Mouse (Mus musculus) CH12.LX (cell line): Measurements from ENCODE around the gene Kcnq4. TPM values are rescaled to one million over a fixed set of nuclear protein-coding genes. Genes with fewer than 3 reads are reported as not detected.
A peak's percentile ranks its signal among the peaks of the same experiment; 100 is the strongest.

Source experiments
- DNase-seq: peaks from one replicate; pipeline ENCODE4 v3.0.0-alpha.2; 2013; ENCODE audit errors: extremely low read depth
- H3K27ac ChIP-seq: 2 replicates; pipeline ENCODE4 v1.5.1; 2012; ENCODE audit warnings: low read depth, mild to moderate bottlenecking, control low read depth, moderate library complexity; ENCODE audit not compliant: insufficient read depth
- H3K27me3 ChIP-seq: replicated peaks from 2 replicates; pipeline ENCODE3; 2012; ENCODE audit warnings: inconsistent platforms
- H3K36me3 ChIP-seq, 2 experiments: replicated peaks in 1 of 2; 2 replicates each; pipeline versions ENCODE3 to v1.6.1; 2012; ENCODE audit warnings: inconsistent platforms in 1 of 2, low read length in 1 of 2, mild to moderate bottlenecking in 1 of 2, mixed read lengths in 1 of 2, moderate library complexity in 1 of 2; ENCODE audit not compliant: control insufficient read depth in 1 of 2, insufficient read depth in 1 of 2
- H3K4me1 ChIP-seq, 2 experiments: 2 replicates each; pipeline ENCODE4 v1.6.1; 2012; ENCODE audit warnings: inconsistent platforms in 1 of 2, moderate library complexity in 1 of 2; ENCODE audit not compliant: insufficient read depth in 2 of 2, control insufficient read depth in 1 of 2
- H3K4me2 ChIP-seq: 2 replicates; pipeline ENCODE4 v1.6.1; 2012; ENCODE audit warnings: low read depth, mild to moderate bottlenecking, control low read depth; ENCODE audit not compliant: poor library complexity, insufficient read depth, severe bottlenecking
- H3K4me3 ChIP-seq, 3 experiments: fragments of 150-350 bp in 1 of 3; sonication (generic) in 1 of 3; replicated peaks in 1 of 3; 2 replicates each; pipeline versions ENCODE3 to v1.5.1; 2011 to 2012; ENCODE audit warnings: low read depth in 2 of 3, low read length in 2 of 3, mild to moderate bottlenecking in 2 of 3, moderate library complexity in 2 of 3, control low read depth in 1 of 3, improper control_type of control experiment in 1 of 3, inconsistent platforms in 1 of 3, mixed read lengths in 1 of 3; ENCODE audit not compliant: poor library complexity in 1 of 3
- H3K79me2 ChIP-seq: replicated peaks from 2 replicates; pipeline ENCODE4 v1.6.1; 2012; ENCODE audit warnings: mild to moderate bottlenecking, moderate library complexity; ENCODE audit not compliant: control insufficient read depth, poor library complexity, insufficient read depth, severe bottlenecking; ENCODE audit errors: extremely low read depth
- H3K9ac ChIP-seq: 2 replicates; pipeline ENCODE4 v1.6.1; 2012; ENCODE audit warnings: low read depth, mild to moderate bottlenecking, control low read depth, moderate library complexity; ENCODE audit not compliant: insufficient read depth
- H3K9me3 ChIP-seq: replicated peaks from 2 replicates; pipeline ENCODE3; 2012; ENCODE audit warnings: low read length, inconsistent platforms, mixed read lengths
- CHD1 ChIP-seq: IDR thresholded peaks from 2 replicates; pipeline ENCODE4 v1.6.1; 2012; ENCODE audit warnings: low read depth, low read length, improper control_type of control experiment, inconsistent platforms
- CHD2 ChIP-seq: IDR thresholded peaks from 2 replicates; pipeline ENCODE4 v1.6.1; 2011; ENCODE audit warnings: low read length, improper control_type of control experiment
- E2F4 ChIP-seq: IDR thresholded peaks from 2 replicates; pipeline ENCODE4 v1.6.1; 2011; ENCODE audit warnings: low read depth, low read length, improper control_type of control experiment; ENCODE audit not compliant: insufficient replicate concordance
- GABPA ChIP-seq: IDR thresholded peaks from 2 replicates; pipeline ENCODE4 v1.6.1; 2012; ENCODE audit warnings: low read depth, low read length, improper control_type of control experiment, inconsistent platforms; ENCODE audit not compliant: insufficient replicate concordance
- HCFC1 ChIP-seq: IDR thresholded peaks from 2 replicates; pipeline ENCODE4 v1.6.1; 2012; ENCODE audit warnings: low read depth, mild to moderate bottlenecking, inconsistent platforms, low read length, improper control_type of control experiment
- IRF4 ChIP-seq: IDR thresholded peaks from 2 replicates; pipeline ENCODE4 v1.6.1; 2014; ENCODE audit warnings: low read depth, mild to moderate bottlenecking, inconsistent platforms, low read length, improper control_type of control experiment
- JUND ChIP-seq: conservative IDR thresholded peaks from 2 replicates; pipeline ENCODE4 v1.6.1; 2011; ENCODE audit warnings: low read depth, low read length, improper control_type of control experiment
- MAX ChIP-seq: IDR thresholded peaks from 2 replicates; pipeline ENCODE4 v1.6.1; 2011; ENCODE audit warnings: low read length, improper control_type of control experiment
- MAZ ChIP-seq: IDR thresholded peaks from 2 replicates; pipeline ENCODE4 v1.6.1; 2012; ENCODE audit warnings: low read depth, mild to moderate bottlenecking, inconsistent platforms, low read length, improper control_type of control experiment, moderate library complexity
- MYC ChIP-seq: IDR thresholded peaks from 2 replicates; pipeline ENCODE4 v1.6.1; 2011; ENCODE audit warnings: low read depth, mild to moderate bottlenecking, improper control_type of control experiment, low read length
- NRF1 ChIP-seq: IDR thresholded peaks from 2 replicates; pipeline ENCODE4 v1.6.1; 2014; ENCODE audit warnings: low read depth, mild to moderate bottlenecking, inconsistent platforms, low read length, improper control_type of control experiment, moderate library complexity
- PAX5 ChIP-seq: IDR thresholded peaks from 2 replicates; pipeline ENCODE4 v1.6.1; 2012; ENCODE audit warnings: low read length, inconsistent platforms, mixed read lengths
- POLR2A ChIP-seq: IDR thresholded peaks from 2 replicates; pipeline ENCODE4 v1.6.1; 2011; ENCODE audit warnings: low read depth, mild to moderate bottlenecking, improper control_type of control experiment, low read length
- POLR2AphosphoS2 ChIP-seq: IDR thresholded peaks from 2 replicates; pipeline ENCODE4 v1.6.1; 2011; ENCODE audit warnings: low read depth, low read length, improper control_type of control experiment
- RAD21 ChIP-seq: IDR thresholded peaks from 2 replicates; pipeline ENCODE4 v1.6.1; 2011; ENCODE audit warnings: low read depth, mild to moderate bottlenecking, low read length, improper control_type of control experiment, moderate library complexity
- RCOR1 ChIP-seq: conservative IDR thresholded peaks from 2 replicates; pipeline ENCODE4 v1.6.1; 2012; ENCODE audit warnings: low read depth, mild to moderate bottlenecking, inconsistent platforms, low read length, improper control_type of control experiment
- SIN3A ChIP-seq: IDR thresholded peaks from 2 replicates; pipeline ENCODE4 v1.6.1; 2012; ENCODE audit warnings: low read length, improper control_type of control experiment, inconsistent platforms
- USF1 ChIP-seq: IDR thresholded peaks from 2 replicates; pipeline ENCODE4 v1.6.1; 2014; ENCODE audit warnings: low read depth, mild to moderate bottlenecking, inconsistent platforms, low read length, improper control_type of control experiment
- USF2 ChIP-seq: conservative IDR thresholded peaks from 2 replicates; pipeline ENCODE4 v1.6.1; 2011; ENCODE audit warnings: low read depth, low read length, improper control_type of control experiment
- ZNF384 ChIP-seq: IDR thresholded peaks from 2 replicates; pipeline ENCODE4 v1.6.1; 2012; ENCODE audit warnings: low read depth, low read length, improper control_type of control experiment, inconsistent platforms
- dilution Hi-C: fragments of 300-500 bp; cut with MboI; formaldehyde crosslinking; loops from 2 replicates; pipeline ENCODE4 v1.14.3; 2020; ENCODE audit warnings: low sequenced_read_pairs; ENCODE audit not compliant: extremely low pct_unique_long_range_greater_than_20kb, extremely low pct_ligation_motif_present
- in situ Hi-C: fragments of 300-500 bp; cut with MboI; formaldehyde crosslinking; loops from 3 replicates; pipeline ENCODE4 v1.14.3; 2019; ENCODE audit warnings: low sequenced_read_pairs, low pct_ligation_motif_present, low pct_unique_long_range_greater_than_20kb, mixed read lengths
- polyA plus RNA-seq: library from polyadenylated mRNA; unstranded; fragments of >175 nt; gene quantifications from 2 replicates; pipeline ENCODE4 v1.2.1, GENCODE M21; 2012; ENCODE audit warnings: low read depth; ENCODE audit not compliant: insufficient read length
- total RNA-seq, 2 experiments: library from RNA; depleted of rRNA; stranded (reverse); fragments of 300-350 nt in 1 of 2; fragments of >200 nt in 1 of 2; gene quantifications; 2 replicates each; pipeline ENCODE4 v1.2.3; 2012 to 2014

Kcnq4 gene
- total and polyA plus RNA-seq, 3 experiments: 0.08 to 0.10 TPM; not detected in 1

- Histone ChIP-seq H3K4me1 (peaks cover 13 to 37% of the 10 kb centered on the region in 2 experiments), H3K9ac (no peak overlapping the region), H3K4me2 (no peak overlapping the region), H3K36me3 (no peaks in the 10 kb centered on the region), H3K9me3 (peaks cover 9% of the 10 kb centered on the region), H3K4me3 (no peak overlapping the region), H3K27me3 (peaks cover 82% of the 10 kb centered on the region), H3K27ac (no peak overlapping the region), H3K79me2 (no peaks in the 10 kb centered on the region)
- DNase-seq: no peak
- in situ Hi-C loops: no loop called here
- dilution Hi-C loops: no loop called here
- TF ChIP-seq CHD1: no peak
- no peak for TF ChIP-seq POLR2AphosphoS2
- no peak for TF ChIP-seq POLR2A
- TF ChIP-seq USF2: no peak
- no peak for TF ChIP-seq MAZ
- TF ChIP-seq GABPA: no peak
- TF ChIP-seq ZNF384: no peak
- TF ChIP-seq HCFC1: no peak
- no peak for TF ChIP-seq E2F4
- TF ChIP-seq PAX5: no peak
- no peak for TF ChIP-seq IRF4
- TF ChIP-seq USF1: no peak
- TF ChIP-seq RAD21: no peak
- no peak for TF ChIP-seq RCOR1
- no peak for TF ChIP-seq JUND
- TF ChIP-seq MYC: no peak
- no peak for TF ChIP-seq SIN3A
Observed at GRCm38 (mm10) chr4:120732737-120733136, 15.7 kb downstream of the Kcnq4 start.

DNA sequence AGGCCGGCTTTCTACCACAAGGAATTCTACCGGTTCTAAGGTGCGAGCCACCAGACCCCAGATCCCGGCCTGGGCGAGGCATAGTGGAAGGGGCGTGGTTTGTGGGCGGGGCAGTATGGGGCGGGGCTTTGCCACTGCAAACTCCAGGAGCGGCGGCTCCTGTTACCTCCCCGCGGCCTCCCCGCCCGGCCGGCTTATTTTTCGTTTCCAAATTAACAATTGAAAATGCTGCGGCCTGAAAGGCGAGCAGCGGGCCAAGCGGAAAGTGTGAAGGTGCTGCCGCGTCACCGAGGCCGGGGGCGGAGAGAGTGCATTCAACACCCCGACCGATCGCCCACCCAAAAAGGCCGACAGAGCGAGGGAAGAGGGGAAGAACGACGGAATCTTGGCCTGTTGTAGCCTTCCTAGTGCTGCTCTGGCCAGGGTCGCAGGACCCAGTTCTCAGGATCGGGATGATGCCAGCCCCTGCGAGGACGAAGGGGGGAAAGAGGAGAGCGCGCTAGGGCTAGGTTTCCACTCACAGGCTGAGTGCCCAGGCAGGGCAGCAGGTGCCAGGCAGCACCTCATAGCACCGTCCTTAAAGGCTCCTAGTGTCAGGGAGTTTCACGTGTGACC lies 17.3 kb downstream of the Kcnq4 start:
- TF ChIP-seq NRF1 (0 out of 2 replicates have a peak, but pooled peaks have one; percentile 14), MAX (0 out of 2 replicates have a peak, but pooled peaks have one; percentile 4), POLR2A (0 out of 2 replicates have a peak, but pooled peaks have one; percentile 12), CHD2 (no peak)
- TF ChIP-seq, all 38 proteins: peak for 3
- dilution Hi-C loops (no loop called here), in situ Hi-C loops (no loop called here)
- peaks cover 80% of the 10 kb centered on the region for H3K27me3 ChIP-seq
- H3K27ac ChIP-seq: no peak overlapping the region
- peak overlapping the region; percentile 99 for H3K4me2 ChIP-seq
- H3K9me3 ChIP-seq: peaks cover 9% of the 10 kb centered on the region
- peak overlapping the region; percentile 34 for H3K9ac ChIP-seq
- no peaks in the 10 kb centered on the region for H3K79me2 ChIP-seq
- DNase-seq: peak; percentile 65
- H3K4me3 ChIP-seq: peak overlapping the region; percentile 32 to 58 (median 49)
- peaks cover 13 to 37% of the 10 kb centered on the region in 2 experiments for H3K4me1 ChIP-seq
- no peaks in the 10 kb centered on the region for H3K36me3 ChIP-seq
